Mouse (Mus musculus) spleen, embryonic (tissue): ENCODE data around the gene Fyn.

ENCODE experiments used
- CTCF ChIA-PET: fragments of 350-600 bp; sonication (Branson Sonifier 250); formaldehyde crosslinking; loops from one replicate; lab custom pipeline; 2022; lab: Charles Lee

Fyn gene

GRCm38 (mm10) chr10:39468576-39468975 is 99.9 kb downstream of the Fyn start:
- CTCF ChIA-PET, result interaction anchor here (0.6 kb wide), 1 partner anchor 34 kb away, joined by 3 read pairs; no protein-coding TSS in a partner anchor

GRCm38 (mm10) chr10:39469341-39469740 is 100.7 kb downstream of the Fyn start:
- CTCF ChIA-PET, result no interaction called here

- CTCF ChIA-PET, result no interaction called here
These were observed 101.7 kb downstream of the Fyn start for GRCm38 (mm10) chr10:39470321-39470720.

- CTCF ChIA-PET, result interaction anchor here (0.7 kb wide), 1 partner anchor 133 kb away, joined by 3 read pairs; no protein-coding TSS in a partner anchor
These were observed 102.5 kb downstream of the Fyn start for GRCm38 (mm10) chr10:39471040-39471713.

- CTCF ChIA-PET, result no interaction called here
These were observed 103.3 kb downstream of the Fyn start for GRCm38 (mm10) chr10:39471714-39472531.

GRCm38 (mm10) chr10:39472923-39473322 is 104.3 kb downstream of the Fyn start:
- CTCF ChIA-PET, result no interaction called here

GRCm38 (mm10) chr10:39479361-39479760 is 110.7 kb downstream of the Fyn start:
- CTCF ChIA-PET, result no interaction called here

GRCm38 (mm10) chr10:39484382-39484826 is 115.7 kb downstream of the Fyn start:
- CTCF ChIA-PET, result interaction anchor here (0.6 to 1.1 kb wide), 3 partner anchors 17 to 219 kb away, joined by 3 to 5 read pairs (median 3); no protein-coding TSS in a partner anchor

GRCm38 (mm10) chr10:39484892-39485291 is 116.2 kb downstream of the Fyn start:
- CTCF ChIA-PET, result interaction anchor here (0.6 to 1.1 kb wide), 2 partner anchors 17 to 20 kb away, joined by 3 to 5 read pairs; no protein-coding TSS in a partner anchor

GRCm38 (mm10) chr10:39485939-39486338 is 117.3 kb downstream of the Fyn start:
- CTCF ChIA-PET, result no interaction called here

- CTCF ChIA-PET, result no interaction called here
These were observed 118.1 kb downstream of the Fyn start for GRCm38 (mm10) chr10:39486501-39487450.

GRCm38 (mm10) chr10:39487740-39488415 is 119.2 kb downstream of the Fyn start:
- CTCF ChIA-PET, result no interaction called here

GRCm38 (mm10) chr10:39488542-39488941 is 119.9 kb downstream of the Fyn start:
- CTCF ChIA-PET, result no interaction called here

GRCm38 (mm10) chr10:39488956-39489355 is 120.3 kb downstream of the Fyn start:
- CTCF ChIA-PET, result no interaction called here

GRCm38 (mm10) chr10:39490349-39491121 is 121.9 kb downstream of the Fyn start:
- CTCF ChIA-PET, result no interaction called here

- CTCF ChIA-PET, result no interaction called here
These were observed 123.5 kb downstream of the Fyn start for GRCm38 (mm10) chr10:39492146-39492545.

- CTCF ChIA-PET, result interaction anchor here (0.7 kb wide), 1 partner anchor 60 kb away, joined by 3 read pairs; no protein-coding TSS in a partner anchor
These were observed 124.4 kb downstream of the Fyn start for GRCm38 (mm10) chr10:39493007-39493406.

- CTCF ChIA-PET, result interaction anchor here (1.2 kb wide), 1 partner anchor 328 kb away, joined by 3 read pairs; no protein-coding TSS in a partner anchor
These were observed 130.0 kb downstream of the Fyn start for GRCm38 (mm10) chr10:39498641-39499040.

GRCm38 (mm10) chr10:39501571-39501970 is 132.9 kb downstream of the Fyn start:
- CTCF ChIA-PET, result interaction anchor here (0.8 kb wide), 1 partner anchor 17 kb away, joined by 3 read pairs; no protein-coding TSS in a partner anchor
